Mouse (Mus musculus) liver, embryonic 14.5 days (tissue): ENCODE measurements around the gene Mlycd.

ENCODE experiments used
- CTCF ChIP-seq: IDR thresholded peaks from 2 replicates; pipeline ENCODE4 v1.5.1; 2016; ENCODE audit warnings: antibody characterized with exemption, low read depth, control low read depth
- EP300 ChIP-seq: IDR thresholded peaks from 2 replicates; pipeline ENCODE4 v1.6.1; 2016; ENCODE audit warnings: antibody characterized with exemption, low read depth

DNA sequence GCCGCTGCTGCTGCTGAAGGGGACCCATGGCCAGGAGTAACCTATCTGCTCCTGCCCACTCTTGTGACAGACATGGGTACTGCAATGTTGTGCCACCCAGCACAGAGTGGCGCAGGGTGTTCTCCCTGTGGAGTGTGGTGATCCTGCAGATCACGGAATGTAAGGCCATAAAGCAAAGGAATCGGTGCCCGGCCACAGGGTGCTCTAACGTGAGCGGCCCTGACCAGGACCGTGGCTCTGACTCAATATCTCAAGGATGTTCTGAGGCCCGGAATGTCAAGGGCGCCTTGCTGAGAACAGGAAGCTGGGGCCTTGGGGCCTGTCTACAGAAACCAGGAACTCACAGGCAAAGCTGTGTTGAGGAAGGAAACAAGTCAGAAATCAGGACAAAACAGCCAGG is 30.9 kb downstream of the Mlycd start:
- TF ChIP-seq CTCF (peak; percentile 29; the same call in 1 of the 2 replicates), EP300 (no peak)
